Mouse (Mus musculus) macrophage (primary cell): Measurements from ENCODE around the gene Cd101. TPM values are rescaled to one million over a fixed set of nuclear protein-coding genes. Genes with fewer than 3 reads are reported as not detected.

Experiments used
- H3K27ac ChIP-seq: fragments of 350-480 bp; formaldehyde crosslinking; 2 replicates; pipeline ENCODE4 v1.9.0; 2021
- H3K36me3 ChIP-seq: fragments of 350-480 bp; formaldehyde crosslinking; 2 replicates; pipeline ENCODE4 v1.9.0; 2021; ENCODE audit errors: inconsistent target
- H3K4me3 ChIP-seq: fragments of 350-480 bp; formaldehyde crosslinking; 2 replicates; pipeline ENCODE4 v1.9.0; 2021; ENCODE audit errors: inconsistent target
- H3K79me2 ChIP-seq: fragments of 350-480 bp; formaldehyde crosslinking; 2 replicates; pipeline ENCODE4 v1.9.0; 2021; ENCODE audit errors: inconsistent target
- WGBS: methylation state at CpG from one replicate; pipeline ENCODE4 v1.1.7; 2026; ENCODE audit warnings: inconsistent platforms; ENCODE audit not compliant: missing documents; 5-methylcytosine and 5-hydroxymethylcytosine counted together
- polyA plus RNA-seq: library from polyadenylated mRNA; stranded (reverse); fragments of 250-400 nt; gene quantifications from 3 replicates; pipeline ENCODE4 v1.2.4, GENCODE M21; 2018; ENCODE audit warnings: inconsistent platforms

Gene Cd101
- polyA plus RNA-seq, 1 experiment from 2014 or later = 0.10 TPM

DNA sequence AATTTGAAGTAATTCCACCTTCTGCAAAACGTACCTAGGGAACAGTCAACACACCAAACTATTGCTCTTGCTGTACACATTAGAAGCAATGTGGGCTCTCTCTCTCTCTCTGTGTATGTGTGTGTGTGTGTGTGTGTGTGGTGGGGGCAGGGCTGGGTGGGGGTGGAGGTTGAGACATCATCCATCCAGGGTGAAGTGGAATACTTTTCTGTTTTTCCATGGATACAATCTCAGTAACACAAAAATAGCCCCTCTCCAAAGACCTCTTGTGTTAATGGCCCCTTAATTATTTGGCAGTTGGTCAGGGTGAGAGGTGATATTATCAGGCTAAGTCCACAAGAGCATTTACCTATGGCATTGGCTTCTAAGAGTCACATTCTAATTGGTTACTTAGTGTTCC lies 2.6 kb downstream of the Cd101 start:
- H3K4me3 ChIP-seq = no peak overlapping the region
- H3K79me2 ChIP-seq = no peaks in the 10 kb centered on the region
- no peaks in the 10 kb centered on the region for H3K36me3 ChIP-seq
- no peak overlapping the region for H3K27ac ChIP-seq
- 100% methylated on average over 1 of the region's 1 CpGs for WGBS

GRCm38 (mm10) chr3:101022967-101023366 lies 6.4 kb downstream of the Cd101 start:
- Histone ChIP-seq H3K4me3 (no peak overlapping the region), H3K36me3 (no peaks in the 10 kb centered on the region), H3K79me2 (no peaks in the 10 kb centered on the region), H3K27ac (no peak overlapping the region)
- WGBS = 91% methylated on average over 6 of the region's 6 CpGs

- no peaks in the 10 kb centered on the region for H3K36me3 ChIP-seq
- H3K79me2 ChIP-seq = no peaks in the 10 kb centered on the region
- no peak overlapping the region for H3K27ac ChIP-seq
- no peak overlapping the region for H3K4me3 ChIP-seq
- 77% methylated on average over 8 of the region's 8 CpGs for WGBS
These were observed 7.8 kb downstream of the Cd101 start for GRCm38 (mm10) chr3:101021481-101022051.

DNA sequence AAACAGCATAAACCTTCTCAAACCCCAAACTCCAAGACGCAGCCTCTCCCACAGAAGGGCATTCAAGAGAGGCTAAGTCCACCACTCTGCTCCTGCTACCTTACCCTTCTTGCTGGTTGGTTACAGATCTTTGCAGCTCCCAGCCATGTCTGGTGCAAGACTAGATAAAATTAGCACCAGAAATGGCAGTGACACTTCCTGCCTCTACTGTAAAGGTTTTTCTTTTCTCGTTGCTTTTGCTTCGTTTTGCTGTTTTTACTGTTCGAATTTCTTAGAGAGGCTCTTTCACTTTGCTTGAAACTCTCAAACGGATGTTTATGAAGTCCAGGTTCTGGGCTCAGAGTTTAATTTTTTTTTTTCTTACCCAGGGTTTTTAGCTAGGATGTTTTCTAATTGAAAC lies 8.3 kb downstream of the Cd101 start:
- Histone ChIP-seq H3K27ac (no peak overlapping the region), H3K4me3 (no peak overlapping the region), H3K79me2 (no peaks in the 10 kb centered on the region), H3K36me3 (no peaks in the 10 kb centered on the region)
- WGBS = 52% methylated on average over 5 of the region's 5 CpGs

DNA sequence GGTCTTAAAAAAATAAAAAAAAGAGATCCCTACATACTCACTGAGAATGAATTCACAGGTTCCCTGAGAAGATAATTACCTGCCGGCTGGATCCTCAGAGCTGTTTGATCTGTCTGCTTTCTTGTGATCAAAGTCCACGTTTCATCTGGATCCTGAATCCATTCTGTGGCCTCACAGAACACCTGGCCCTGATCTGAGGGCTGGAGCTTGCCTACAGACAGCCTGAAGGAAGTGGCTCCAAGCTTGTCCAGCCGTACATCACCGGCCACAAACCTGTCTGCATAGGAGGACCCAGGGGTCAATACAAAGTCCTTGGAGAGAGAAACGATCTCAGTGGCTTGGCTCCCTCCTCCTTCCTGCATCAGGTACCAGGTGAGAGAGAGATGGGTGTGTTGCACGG lies 10.9 kb downstream of the Cd101 start:
- WGBS = 93% methylated on average over 6 of the region's 6 CpGs
- H3K27ac ChIP-seq = no peak overlapping the region
- no peaks in the 10 kb centered on the region for H3K79me2 ChIP-seq
- H3K4me3 ChIP-seq = no peak overlapping the region
- no peaks in the 10 kb centered on the region for H3K36me3 ChIP-seq

- H3K27ac ChIP-seq = no peak overlapping the region
- no peak overlapping the region for H3K4me3 ChIP-seq
- no peaks in the 10 kb centered on the region for H3K36me3 ChIP-seq
- no peaks in the 10 kb centered on the region for H3K79me2 ChIP-seq
- 97% methylated on average over 7 of the region's 7 CpGs for WGBS
These were observed 13.3 kb downstream of the Cd101 start for GRCm38 (mm10) chr3:101016050-101016449.

DNA sequence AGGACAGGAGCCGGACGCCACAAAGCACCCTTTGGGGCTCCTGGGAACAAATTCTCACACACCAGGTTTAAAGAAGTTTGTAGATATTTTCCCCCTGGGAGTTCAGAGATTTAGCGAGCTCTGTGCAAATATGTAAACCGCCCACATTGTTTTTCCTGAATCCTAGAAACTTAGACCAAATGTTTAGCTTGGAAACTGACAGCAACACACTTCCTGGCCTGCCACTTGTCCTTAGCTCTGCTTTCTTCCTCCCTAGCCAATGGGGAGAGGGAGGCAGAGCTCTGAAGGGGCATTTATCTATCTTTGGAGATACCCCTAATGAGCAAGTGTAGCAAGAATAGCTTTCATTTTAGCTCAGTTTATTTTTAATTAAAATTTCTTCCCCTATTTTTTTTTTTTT lies 14.1 kb downstream of the Cd101 start:
- H3K4me3 ChIP-seq = no peak overlapping the region
- no peak overlapping the region for H3K27ac ChIP-seq
- WGBS = 97% methylated on average over 4 of the region's 4 CpGs
- no peaks in the 10 kb centered on the region for H3K79me2 ChIP-seq
- H3K36me3 ChIP-seq = no peaks in the 10 kb centered on the region

- Histone ChIP-seq H3K27ac (no peak overlapping the region), H3K4me3 (no peak overlapping the region), H3K79me2 (no peaks in the 10 kb centered on the region), H3K36me3 (no peaks in the 10 kb centered on the region)
- WGBS = 39% methylated on average over 3 of the region's 3 CpGs
These were observed 15.8 kb downstream of the Cd101 start for GRCm38 (mm10) chr3:101013536-101013935.

- Histone ChIP-seq H3K36me3 (no peaks in the 10 kb centered on the region), H3K79me2 (no peaks in the 10 kb centered on the region), H3K4me3 (no peak overlapping the region), H3K27ac (no peak overlapping the region)
- 87% methylated on average over 10 of the region's 10 CpGs for WGBS
These were observed 16.4 kb downstream of the Cd101 start for GRCm38 (mm10) chr3:101013005-101013404.

- H3K79me2 ChIP-seq = no peaks in the 10 kb centered on the region
- H3K27ac ChIP-seq = no peak overlapping the region
- WGBS = 90% methylated on average over 8 of the region's 8 CpGs
- no peaks in the 10 kb centered on the region for H3K36me3 ChIP-seq
- H3K4me3 ChIP-seq = no peak overlapping the region
These were observed 16.8 kb downstream of the Cd101 start for GRCm38 (mm10) chr3:101012597-101012996.

DNA sequence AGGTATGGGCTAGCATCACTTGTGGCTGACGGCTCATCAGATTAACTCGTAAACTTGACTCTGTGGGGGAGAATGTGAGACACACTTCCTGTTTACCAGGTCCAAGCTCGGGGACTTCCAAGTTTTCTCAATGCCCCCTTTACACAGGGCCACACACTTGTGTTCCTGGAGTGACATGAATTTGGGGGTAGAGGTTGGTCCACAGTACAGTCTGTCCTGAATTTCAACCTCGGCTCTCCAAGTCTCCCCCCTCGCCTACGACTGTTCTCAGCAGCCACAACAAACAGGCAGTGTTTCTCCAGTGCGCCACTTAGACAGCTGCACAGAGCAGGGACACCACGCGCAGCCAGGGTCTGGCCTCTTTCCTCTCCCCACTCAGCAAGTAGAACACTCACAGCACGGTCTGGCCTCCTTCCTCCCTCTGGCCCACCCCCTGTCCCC lies 17.2 kb downstream of the Cd101 start:
- 57% methylated on average over 10 of the region's 10 CpGs for WGBS
- Histone ChIP-seq H3K27ac (no peak overlapping the region), H3K79me2 (no peaks in the 10 kb centered on the region), H3K36me3 (no peaks in the 10 kb centered on the region), H3K4me3 (no peak overlapping the region)

DNA sequence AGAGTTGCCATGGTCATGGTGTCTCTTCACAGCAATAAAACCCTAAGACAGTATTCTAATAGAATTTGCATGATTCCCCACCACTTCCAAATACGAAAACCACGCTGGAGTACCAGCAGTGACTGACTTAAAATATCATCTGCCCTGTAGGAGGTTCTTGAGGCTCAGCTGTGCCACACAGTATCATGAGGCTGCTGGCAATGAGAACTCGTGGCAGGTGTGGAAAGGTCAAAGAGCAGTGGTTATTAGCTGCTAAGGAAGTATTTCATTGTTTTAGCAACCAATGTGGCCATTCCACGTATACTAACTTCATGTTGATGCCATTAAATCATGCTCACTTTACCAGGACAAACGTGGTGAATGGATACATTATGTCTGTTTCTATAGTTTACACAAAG lies 18.2 kb downstream of the Cd101 start:
- Histone ChIP-seq H3K79me2 (no peaks in the 10 kb centered on the region), H3K4me3 (no peak overlapping the region), H3K36me3 (no peaks in the 10 kb centered on the region), H3K27ac (peak overlapping the region; percentile 31)
- WGBS = 70% methylated on average over 5 of the region's 5 CpGs

DNA sequence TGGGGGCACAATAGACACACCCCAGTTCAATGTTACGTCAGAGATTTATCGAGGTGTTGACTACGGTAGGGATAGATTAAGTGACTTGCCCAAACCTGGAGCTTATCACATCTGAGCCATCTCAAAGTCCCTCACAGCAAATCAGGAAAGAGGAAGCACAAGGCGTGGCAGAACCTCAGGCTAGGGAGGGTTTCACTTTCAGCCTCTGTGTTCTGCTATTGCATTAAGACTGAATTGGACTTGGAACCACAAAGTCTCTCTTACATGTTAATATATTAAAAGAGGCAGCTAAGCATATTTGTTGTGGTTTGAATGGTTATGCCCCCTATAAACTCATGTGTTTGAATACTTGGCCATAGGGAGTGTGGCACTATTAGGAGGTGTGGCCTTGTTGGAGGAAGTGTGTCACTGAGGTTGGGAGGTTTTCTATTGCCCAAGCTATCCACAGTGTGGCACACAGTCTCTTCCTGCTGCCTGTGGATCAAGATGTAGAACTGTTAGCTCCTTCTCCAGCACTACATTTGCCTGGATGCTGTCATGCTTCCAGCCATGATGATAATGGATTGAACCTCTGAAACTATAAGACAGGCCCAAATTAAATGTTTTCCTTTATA lies 18.7 kb downstream of the Cd101 start:
- H3K27ac ChIP-seq = peak overlapping the region; percentile 31
- no peak overlapping the region; the same call in 1 of the 2 replicates for H3K4me3 ChIP-seq
- H3K36me3 ChIP-seq = no peaks in the 10 kb centered on the region
- 0% methylated on average over 4 of the region's 4 CpGs for WGBS
- no peaks in the 10 kb centered on the region for H3K79me2 ChIP-seq

- Histone ChIP-seq H3K79me2 (no peaks in the 10 kb centered on the region), H3K27ac (no peak overlapping the region), H3K4me3 (no peak overlapping the region), H3K36me3 (no peaks in the 10 kb centered on the region)
- 84% methylated on average over 5 of the region's 5 CpGs for WGBS
These were observed 22.1 kb downstream of the Cd101 start for GRCm38 (mm10) chr3:101007112-101007782.

GRCm38 (mm10) chr3:101005392-101005791 lies 24.0 kb downstream of the Cd101 start:
- Histone ChIP-seq H3K27ac (no peak overlapping the region), H3K79me2 (no peaks in the 10 kb centered on the region), H3K36me3 (no peaks in the 10 kb centered on the region), H3K4me3 (no peak overlapping the region)
- WGBS = 97% methylated on average over 6 of the region's 6 CpGs
